24 mouse cellular contexts compared by ENCODE assay signal in genomic region chr1:119551651-119552050, GRCm38 (mm10). TPM values are rescaled to one million over a fixed set of nuclear protein-coding genes. Genes with fewer than 3 reads are reported as not detected.
DNase-seq lines count a peak whose midpoint lies in the region; ATAC-seq and TF ChIP-seq lines count a peak whose summit lies in the region.
"Had no signal": no experiment of that assay in that cellular context is flagged by ENCODE, and none has a peak within 500 bp of the region (broad histone marks: within the 10 kb centered on the region; RNA-seq: fewer than 3 reads in every experiment).

No protein-coding gene starts in this region.

- no peak for TF ChIP-seq CTCF in kidney, adult 2 months (conservative IDR thresholded peaks at IDR 0.05; ENCODE audit: insufficient read depth, insufficient read length, low read depth, low read length)
- no peak for TF ChIP-seq CTCF in liver, adult 2 months (IDR thresholded peaks at IDR 0.05; ENCODE audit: low read depth, low read length)

- peak overlapping the region; percentile 76; the same call in 1 of the 2 replicates for H3K27ac ChIP-seq in kidney, adult 2 months (ENCODE audit: insufficient read depth, low read depth, low read length)
- H3K27ac ChIP-seq in liver, adult 2 months (replicated peaks; ENCODE audit: insufficient read depth, low read depth, low read length), result no peak overlapping the region
- H3K27ac ChIP-seq in liver, embryonic 12.5 days, result no peak overlapping the region
- H3K27ac ChIP-seq: embryonic facial prominence, embryonic 12.5 days; embryonic facial prominence, embryonic 15.5 days; gastrocnemius, adult 2 months; heart, embryonic 13.5 days; hindbrain, embryonic 14.5 days had no signal

- no peak overlapping the region for H3K4me3 ChIP-seq in kidney, adult 2 months (ENCODE audit: insufficient read depth, low read depth, low read length)
- H3K4me3 ChIP-seq in liver, adult 2 months (ENCODE audit: insufficient read depth, low read depth, low read length), result no peak overlapping the region
- no peak overlapping the region for H3K4me3 ChIP-seq in liver, embryonic 12.5 days
- H3K4me3 ChIP-seq: embryonic facial prominence, embryonic 12.5 days; embryonic facial prominence, embryonic 15.5 days; gastrocnemius, adult 2 months; heart, embryonic 13.5 days had no signal

- peak; percentile 77 for DNase-seq in kidney, adult 2 months
- DNase-seq in kidney, postnatal 10 days, result no peak
- peak; percentile 45 to 48 for DNase-seq in kidney, postnatal 25 days
- DNase-seq in kidney, adult 18-20 months, result no peak
- DNase-seq in liver, adult 2 months (ENCODE audit: extremely low read depth, low read depth, low spot score), result peak; percentile 80
- DNase-seq: adrenal gland, adult 2 months; adrenal gland, postnatal 14 days; cerebellum, adult 11 months; cerebellum, adult 2 months; cerebellum, adult 9-11 months; cerebellum, postnatal 25 days; forebrain, postnatal 0 days; gastrocnemius, adult 2 months; gastrocnemius, postnatal 14 days; heart, adult 18-20 months; heart, postnatal 14 days; heart, postnatal 4 days had no signal

- no peak for ATAC-seq in liver, embryonic 12.5 days
- ATAC-seq: CD4-positive, CD25-positive, alpha-beta regulatory T cell, adult 4 months; forebrain, embryonic 14.5 days; forebrain, postnatal 0 days had no signal

- no peak overlapping the region for H3K9ac ChIP-seq in liver, adult 2 months (ENCODE audit: low read depth, low read length)
- no peak overlapping the region for H3K9ac ChIP-seq in liver, embryonic 12.5 days
- H3K9ac ChIP-seq: embryonic facial prominence, embryonic 12.5 days; embryonic facial prominence, embryonic 15.5 days; forebrain, postnatal 0 days; heart, embryonic 13.5 days; hindbrain, embryonic 14.5 days had no signal

- no peak for TF ChIP-seq POLR2A in kidney, adult 2 months (IDR thresholded peaks at IDR 0.05; ENCODE audit: low read depth, low read length)
- no peak for TF ChIP-seq POLR2A in liver, adult 2 months (IDR thresholded peaks at IDR 0.05; ENCODE audit: extremely low read depth, insufficient read depth, low read length)

- H3K4me1 ChIP-seq in kidney, adult 2 months (ENCODE audit: control insufficient read depth, insufficient read depth, low read length), result peaks cover 9% of the 10 kb centered on the region; the same call in 1 of the 2 replicates
- H3K4me1 ChIP-seq in liver, adult 2 months (ENCODE audit: control insufficient read depth, insufficient read depth, low read length), result peaks cover 5% of the 10 kb centered on the region; the same call in 1 of the 2 replicates
- H3K4me1 ChIP-seq in liver, embryonic 12.5 days, result no peaks in the 10 kb centered on the region
- H3K4me1 ChIP-seq: embryonic facial prominence, embryonic 12.5 days; embryonic facial prominence, embryonic 15.5 days; heart, embryonic 13.5 days had no signal

- H3K9me3 ChIP-seq in liver, embryonic 12.5 days (replicated peaks), result no peaks in the 10 kb centered on the region
- H3K9me3 ChIP-seq: embryonic facial prominence, embryonic 12.5 days; embryonic facial prominence, embryonic 15.5 days; heart, embryonic 13.5 days had no signal

- no peaks in the 10 kb centered on the region for H3K27me3 ChIP-seq in kidney, adult 2 months (replicated peaks; ENCODE audit: control insufficient read depth, insufficient read depth, low read length)
- no peaks in the 10 kb centered on the region for H3K27me3 ChIP-seq in liver, adult 2 months (ENCODE audit: control insufficient read depth, insufficient read depth, low read length)
- no peaks in the 10 kb centered on the region for H3K27me3 ChIP-seq in liver, embryonic 12.5 days (replicated peaks)
- H3K27me3 ChIP-seq: embryonic facial prominence, embryonic 12.5 days; embryonic facial prominence, embryonic 15.5 days; heart, embryonic 13.5 days had no signal

- no peaks in the 10 kb centered on the region for H3K36me3 ChIP-seq in kidney, adult 2 months (ENCODE audit: control insufficient read depth, insufficient read depth, low read length)
- H3K36me3 ChIP-seq in liver, adult 2 months (ENCODE audit: control insufficient read depth, insufficient read depth, low read length), result no peaks in the 10 kb centered on the region
- H3K36me3 ChIP-seq in liver, embryonic 12.5 days, result peaks cover 24% of the 10 kb centered on the region
- H3K36me3 ChIP-seq: embryonic facial prominence, embryonic 12.5 days; embryonic facial prominence, embryonic 15.5 days had no signal

- no peaks in the 10 kb centered on the region for H3K79me2 ChIP-seq in liver, adult 2 months (ENCODE audit: control insufficient read depth, insufficient read depth, low read length)

- WGBS in kidney, adult 2 months, result 93% methylated on average over 1 of the region's 1 CpGs
- WGBS in liver, adult 2 months, result 85% methylated on average over 1 of the region's 1 CpGs
- 85% methylated on average over 1 of the region's 1 CpGs for WGBS in liver, embryonic 12.5 days (ENCODE audit: insufficient replicate concordance)

- H3K4me2 ChIP-seq in liver, embryonic 12.5 days, result no peak overlapping the region
- H3K4me2 ChIP-seq: embryonic facial prominence, embryonic 12.5 days; embryonic facial prominence, embryonic 15.5 days; heart, embryonic 13.5 days; hindbrain, embryonic 14.5 days had no signal

RNA-seq across cellular contexts. Expression of gene Tmem185b, which starts 25.7 kb away (rescaled TPM):
- 27.1 and 37.2 TPM in 2 replicates for polyA plus RNA-seq in kidney, adult 2 months (2012; rRNA removed)
- 6.6 and 7.4 TPM in 2 replicates for total RNA-seq in liver, adult 2 months (2014; rRNA removed)
- 12.6 and 14.2 TPM in 2 replicates for polyA plus RNA-seq in liver, adult 2 months (2012; rRNA removed)
- 11.6 and 11.7 TPM in 2 replicates for polyA plus RNA-seq in liver, embryonic 12.5 days (2016; fragmentation: Nextera tagmentation; extraction: Ambion mirVana)

RNA-seq across cellular contexts. Expression of gene Ralb, which starts 47.1 kb away (rescaled TPM):
- 49.8 and 54.6 TPM in 2 replicates for polyA plus RNA-seq in kidney, adult 2 months (2012; rRNA removed)
- total RNA-seq in liver, adult 2 months (2014; rRNA removed), result 12.8 and 14.8 TPM in 2 replicates
- 9.0 and 9.3 TPM in 2 replicates for polyA plus RNA-seq in liver, adult 2 months (2012; rRNA removed)
- polyA plus RNA-seq in liver, embryonic 12.5 days (2016; fragmentation: Nextera tagmentation; extraction: Ambion mirVana), result 58.2 and 58.8 TPM in 2 replicates

Comparison
In these comparisons a context has a peak if more than half of its experiments do, and no peak if none do; other contexts are left out.
1. DNase-seq: peak in kidney, adult 2 months (single experiment), kidney, postnatal 25 days (2 of 2) and liver, adult 2 months (single experiment); none in kidney, postnatal 10 days (single experiment) and kidney, adult 18-20 months (single experiment).